In genomic region chr1:77219488-77220321, GRCm38 (mm10) we compare ENCODE assay signal across 20 mouse cellular contexts.
DNase-seq lines count a peak whose midpoint lies in the region; ATAC-seq and TF ChIP-seq lines count a peak whose summit lies in the region.
"Had no signal": no experiment of that assay in that cellular context is flagged by ENCODE, and none has a peak within 500 bp of the region (broad histone marks: within the 10 kb centered on the region; RNA-seq: fewer than 3 reads in every experiment).

No protein-coding gene starts in this region.

- H3K36me3 ChIP-seq in lung, postnatal 0 days (ENCODE audit: insufficient read depth, low read length): no peaks in the 10 kb centered on the region
- H3K36me3 ChIP-seq in embryonic facial prominence, embryonic 15.5 days: no peaks in the 10 kb centered on the region
- H3K36me3 ChIP-seq: G1E; midbrain, embryonic 10.5 days; neural tube, embryonic 13.5 days had no signal

- no peak overlapping the region for H3K4me2 ChIP-seq in lung, postnatal 0 days (replicated peaks; ENCODE audit: low read depth, low read length)
- no peak overlapping the region for H3K4me2 ChIP-seq in embryonic facial prominence, embryonic 15.5 days (replicated peaks)
- H3K4me2 ChIP-seq: neural tube, embryonic 13.5 days had no signal

- H3K27ac ChIP-seq in lung, postnatal 0 days (ENCODE audit: low read length): no peak overlapping the region
- peak overlapping the region; percentile 25; the same call in 1 of the 2 replicates for H3K27ac ChIP-seq in embryonic facial prominence, embryonic 15.5 days (replicated peaks)
- H3K27ac ChIP-seq: macrophage; midbrain, embryonic 10.5 days; neural tube, embryonic 13.5 days had no signal

- H3K4me3 ChIP-seq in lung, postnatal 0 days (ENCODE audit: low read depth, low read length): no peak overlapping the region
- H3K4me3 ChIP-seq in embryonic facial prominence, embryonic 15.5 days (replicated peaks): no peak overlapping the region
- H3K4me3 ChIP-seq: midbrain, embryonic 10.5 days; neural tube, embryonic 13.5 days had no signal

- peak; percentile 18 to 21 for DNase-seq in cerebellum, postnatal 10 days
- DNase-seq in lung, postnatal 0 days (ENCODE audit: low spot score): peak; percentile 24
- no peak for DNase-seq in lung, postnatal 36 days
- DNase-seq in urinary bladder, postnatal 14 days (ENCODE audit: low spot score): peak; percentile 73
- DNase-seq in heart, postnatal 25 days (ENCODE audit: low spot score): no peak
- no peak for DNase-seq in gastrocnemius, adult 18-20 months (ENCODE audit: low spot score)
- DNase-seq: adrenal gland, postnatal 25 days; cerebellum, adult 11-12 months; cerebellum, postnatal 36 days; gastrocnemius, postnatal 36 days; liver; thymus, adult 18-20 months had no signal

- H3K9ac ChIP-seq in lung, postnatal 0 days (replicated peaks; ENCODE audit: low read depth): no peak overlapping the region
- H3K9ac ChIP-seq in embryonic facial prominence, embryonic 15.5 days: no peak overlapping the region
- H3K9ac ChIP-seq: neural tube, embryonic 13.5 days had no signal

- 46% methylated on average over 3 of the region's 3 CpGs for WGBS in lung, postnatal 0 days
- WGBS in embryonic facial prominence, embryonic 15.5 days: 50% methylated on average over 3 of the region's 3 CpGs

- ATAC-seq in cerebellum, adult (ENCODE audit: insufficient number of reproducible peaks, low FRiP score, low TSS enrichment): no peak
- ATAC-seq in lung, postnatal 0 days: no peak
- ATAC-seq in embryonic facial prominence, embryonic 15.5 days (ENCODE audit: insufficient number of reproducible peaks, low FRiP score, low TSS enrichment, low read depth): 0 out of 2 replicates have a peak, but pooled peaks have one; percentile 47
- ATAC-seq: CD4-positive, CD25-positive, alpha-beta regulatory T cell, adult 4 months; forebrain, embryonic 16.5 days had no signal

- intact Hi-C loops in heart, postnatal 25 days (cut with DNase I): no loop called here

- TF ChIP-seq EP300 in lung, postnatal 0 days (IDR thresholded peaks at IDR 0.05): no peak

- H3K9me3 ChIP-seq in lung, postnatal 0 days (ENCODE audit: low read length): no peaks in the 10 kb centered on the region
- no peaks in the 10 kb centered on the region for H3K9me3 ChIP-seq in embryonic facial prominence, embryonic 15.5 days (replicated peaks)
- H3K9me3 ChIP-seq: midbrain, embryonic 10.5 days; neural tube, embryonic 13.5 days had no signal

- no peak for TF ChIP-seq CTCF in lung, postnatal 0 days (IDR thresholded peaks at IDR 0.05)

- H3K27me3 ChIP-seq in lung, postnatal 0 days (replicated peaks; ENCODE audit: insufficient read depth, low read length): no peaks in the 10 kb centered on the region
- H3K27me3 ChIP-seq in embryonic facial prominence, embryonic 15.5 days: no peaks in the 10 kb centered on the region
- H3K27me3 ChIP-seq: neural tube, embryonic 13.5 days had no signal

- no peaks in the 10 kb centered on the region; the same call in 1 of the 2 replicates for H3K4me1 ChIP-seq in lung, postnatal 0 days (ENCODE audit: insufficient read depth, low read depth, low read length)
- peaks cover 6% of the 10 kb centered on the region; the same call in 1 of the 2 replicates for H3K4me1 ChIP-seq in embryonic facial prominence, embryonic 15.5 days
- H3K4me1 ChIP-seq: midbrain, embryonic 10.5 days; neural tube, embryonic 13.5 days had no signal

Comparison
In these comparisons a context has a peak if more than half of its experiments do, and no peak if none do; other contexts are left out.
1. DNase-seq: peak in cerebellum, postnatal 10 days (2 of 2), lung, postnatal 0 days (single experiment) and urinary bladder, postnatal 14 days (single experiment); none in lung, postnatal 36 days (single experiment), heart, postnatal 25 days (single experiment) and gastrocnemius, adult 18-20 months (single experiment).